Mouse (Mus musculus) spleen, adult 2 months (tissue): ENCODE measurements around the gene Gc.

Experiments used
- CTCF ChIP-seq: fragments of 200-500 bp; IDR thresholded peaks from 2 replicates; pipeline ENCODE4 v1.5.1; 2011; ENCODE audit warnings: mild to moderate bottlenecking, inconsistent platforms; ENCODE audit not compliant: insufficient read depth, insufficient read length, insufficient replicate concordance; ENCODE audit errors: extremely low read depth
- POLR2A ChIP-seq: fragments of 200-500 bp; IDR thresholded peaks from 2 replicates; pipeline ENCODE4 v1.6.1; 2011; ENCODE audit warnings: low read depth, low read length, inconsistent platforms

GRCm38 (mm10) chr5:89461817-89462216, 4.1 kb upstream of the Gc start:
- no peak for TF ChIP-seq POLR2A
- no peak for TF ChIP-seq CTCF
